Comparison of ENCODE assay signal across 9 mouse cellular contexts in genomic region chr9:29317623-29318022, GRCm38 (mm10).
A peak's percentile ranks its signal among the peaks of the same experiment; 100 is the strongest.
DNase-seq lines count a peak whose midpoint lies in the region; TF ChIP-seq lines count a peak whose summit lies in the region.
"Had no signal": no experiment of that assay in that cellular context is flagged by ENCODE, and none has a peak within 500 bp of the region (broad histone marks: within the 10 kb centered on the region; RNA-seq: fewer than 3 reads in every experiment).

No protein-coding gene starts in this region.

- no peak for TF ChIP-seq POLR2A in brain, embryonic 14.5 days (IDR thresholded peaks at IDR 0.05; ENCODE audit: borderline replicate concordance, extremely low read depth, insufficient read depth, insufficient read length, poor library complexity, severe bottlenecking)

- TF ChIP-seq CTCF in brain, embryonic 14.5 days (IDR thresholded peaks at IDR 0.05; ENCODE audit: borderline replicate concordance, extremely low read depth, insufficient read depth, insufficient read length): no peak

- peak; percentile 26 to 53 for DNase-seq in layer of hippocampus, adult 18-20 months (ENCODE audit: low spot score in 2 of 2)
- DNase-seq in layer of hippocampus, postnatal 10 days (ENCODE audit: low spot score in 2 of 2): no peak
- peak; percentile 91 for DNase-seq in brain, embryonic 14.5 days (ENCODE audit: low read depth)
- DNase-seq in embryo, embryonic 11.5 days (ENCODE audit: low read depth, low spot score): peak; percentile 43
- DNase-seq in layer of hippocampus, adult 9-11 months: peak; percentile 42
- DNase-seq in thymus, adult 18-20 months: no peak
- DNase-seq in thymus, postnatal 4 days: no peak
- DNase-seq: kidney, postnatal 25 days; thymus, postnatal 36 days had no signal

Comparison
In these comparisons a context has a peak if more than half of its experiments do, and no peak if none do; other contexts are left out.
1. DNase-seq: peak in layer of hippocampus, adult 18-20 months (2 of 2), brain, embryonic 14.5 days (single experiment), embryo, embryonic 11.5 days (single experiment) and layer of hippocampus, adult 9-11 months (single experiment); none in layer of hippocampus, postnatal 10 days (0 of 2), thymus, adult 18-20 months (0 of 2) and thymus, postnatal 4 days (single experiment).